Mouse (Mus musculus) liver, postnatal 0 days (tissue): ENCODE data around the gene Nol11. TPM values are rescaled to one million over a fixed set of nuclear protein-coding genes. Genes with fewer than 3 reads are reported as not detected.
A peak's percentile ranks its signal among the peaks of the same experiment; 100 is the strongest.

Experiments
- ATAC-seq: fragments of 200-750 bp; cut with Nextera tagmentation; 2 replicates; pipeline ENCODE4 v1.8.0; 2017; ENCODE audit warnings: mild to moderate bottlenecking, moderate library complexity
- DNase-seq: peaks from one replicate; pipeline ENCODE4 v3.0.0-alpha.2; 2016
- H3K27ac ChIP-seq: fragments of 300-500 bp; sonication (generic); 2 replicates; pipeline ENCODE4 v1.5.1; 2014; ENCODE audit warnings: antibody characterized with exemption, moderate library complexity, mild to moderate bottlenecking, low read depth
- H3K27me3 ChIP-seq: fragments of 300-500 bp; sonication (generic); 2 replicates; pipeline ENCODE4 v1.6.1; 2014; ENCODE audit warnings: low read length, control low read depth, mixed read lengths; ENCODE audit not compliant: insufficient read depth
- H3K36me3 ChIP-seq: fragments of 300-500 bp; sonication (generic); replicated peaks from 2 replicates; pipeline ENCODE4 v1.6.1; 2014; ENCODE audit warnings: mild to moderate bottlenecking, control low read depth, low read length, moderate library complexity, mixed read lengths; ENCODE audit not compliant: insufficient read depth
- H3K4me1 ChIP-seq: fragments of 300-500 bp; sonication (generic); 2 replicates; pipeline ENCODE4 v1.6.1; 2014; ENCODE audit warnings: antibody characterized with exemption, mild to moderate bottlenecking, control low read depth; ENCODE audit not compliant: insufficient read depth
- H3K4me2 ChIP-seq: fragments of 300-500 bp; sonication (generic); 2 replicates; pipeline ENCODE4 v1.6.1; 2014; ENCODE audit warnings: low read depth, mild to moderate bottlenecking, low read length, moderate library complexity, mixed read lengths
- H3K4me3 ChIP-seq: fragments of 300-500 bp; sonication (generic); 2 replicates; pipeline ENCODE4 v1.5.1; 2014; ENCODE audit warnings: low read depth, low read length
- H3K9ac ChIP-seq: fragments of 300-500 bp; sonication (generic); replicated peaks from 2 replicates; pipeline ENCODE4 v1.6.1; 2014; ENCODE audit warnings: mild to moderate bottlenecking, moderate library complexity
- H3K9me3 ChIP-seq: fragments of 300-500 bp; sonication (generic); 2 replicates; pipeline ENCODE4 v1.6.1; 2016; ENCODE audit warnings: mild to moderate bottlenecking, control low read depth, low read length, mixed read lengths
- CTCF ChIP-seq: sonication (generic); IDR thresholded peaks from 2 replicates; pipeline ENCODE4 v1.5.1; 2016; ENCODE audit warnings: antibody characterized with exemption, low read depth
- EP300 ChIP-seq: IDR thresholded peaks from 2 replicates; pipeline ENCODE4 v1.6.1; 2016; ENCODE audit warnings: antibody characterized with exemption, low read depth, mild to moderate bottlenecking
- WGBS: fragments of 180-500 bp; shearing (Covaris S2); extraction: QIAGEN DNeasy Blood & Tissue Kit; methylation state at CpG from one replicate; pipeline ENCODE4 v1.1.7; 2014; ENCODE audit not compliant: insufficient replicate concordance; 5-methylcytosine and 5-hydroxymethylcytosine counted together
- polyA plus RNA-seq: library from polyadenylated mRNA; unstranded; fragments of >200 nt; fragmentation: Nextera tagmentation; extraction: Ambion mirVana; gene quantifications from 2 replicates; pipeline ENCODE4 v1.2.1, GENCODE M21; 2015

Nol11 gene
- polyA plus RNA-seq, 1 experiment from 2014 or later: 11.7 TPM

GRCm38 (mm10) chr11:107125011-107125410 is 64.2 kb downstream of the Nol11 start:
- TF ChIP-seq CTCF (no peak), EP300 (no peak)
- 69% methylated on average over 4 of the region's 4 CpGs for WGBS
- Histone ChIP-seq H3K27me3 (no peaks in the 10 kb centered on the region), H3K4me2 (no peak overlapping the region; the same call in 1 of the 2 replicates), H3K9me3 (no peaks in the 10 kb centered on the region), H3K36me3 (no peaks in the 10 kb centered on the region), H3K4me1 (peaks cover 30% of the 10 kb centered on the region), H3K4me3 (no peak overlapping the region), H3K9ac (no peak overlapping the region), H3K27ac (peak overlapping the region; percentile 62)
- ATAC-seq (no peak), DNase-seq (no peak)

GRCm38 (mm10) chr11:107124327-107124731 is 64.9 kb downstream of the Nol11 start:
- H3K36me3 ChIP-seq: no peaks in the 10 kb centered on the region
- peak; percentile 94 for ATAC-seq
- TF ChIP-seq EP300 (no peak), CTCF (no peak)
- H3K4me1 ChIP-seq: peaks cover 24% of the 10 kb centered on the region
- DNase-seq: peak; percentile 71
- H3K27ac ChIP-seq: peak overlapping the region; percentile 62
- no peak overlapping the region for H3K4me3 ChIP-seq
- peak overlapping the region; percentile 46 for H3K4me2 ChIP-seq
- H3K9me3 ChIP-seq: no peaks in the 10 kb centered on the region
- 8% methylated on average over 7 of the region's 7 CpGs for WGBS
- no peak overlapping the region for H3K9ac ChIP-seq
- H3K27me3 ChIP-seq: no peaks in the 10 kb centered on the region

- Histone ChIP-seq H3K36me3 (no peaks in the 10 kb centered on the region), H3K4me1 (peaks cover 4% of the 10 kb centered on the region), H3K27ac (no peak overlapping the region), H3K9ac (no peak overlapping the region), H3K4me3 (no peak overlapping the region), H3K4me2 (no peak overlapping the region), H3K9me3 (no peaks in the 10 kb centered on the region), H3K27me3 (no peaks in the 10 kb centered on the region)
- 83% methylated on average over 12 of the region's 12 CpGs for WGBS
- no peak for DNase-seq
- no peak for ATAC-seq
- TF ChIP-seq CTCF (no peak), EP300 (no peak)
Measured at GRCm38 (mm10) chr11:107117789-107118188, 71.4 kb downstream of the Nol11 start.

Other genes starting within 250 kb of the Nol11 start
- gene Kpna2, start 189.8 kb downstream of the Nol11 start, polyA plus RNA-seq: 115 and 128 TPM in 2 replicates
- gene 1810010H24Rik, start 163.7 kb downstream of the Nol11 start, polyA plus RNA-seq: 7.3 and 10.3 TPM in 2 replicates
- gene Bptf, start 57.3 kb downstream of the Nol11 start, polyA plus RNA-seq: 7.3 and 8.3 TPM in 2 replicates